Mouse (Mus musculus) mouse embryonic stem cell (cell line): ENCODE data around the gene Nmur1.
"Not testable (repeated sequence)": the region's sequence is repeated elsewhere in the genome, so short reads cannot be mapped to it uniquely, and the experiment has no call there.

Source experiments
- in situ Hi-C, 2 experiments: fragments of 300-500 bp; cut with MboI; formaldehyde crosslinking; loops; 1 replicate in 1 of 2; 3 replicates in 1 of 2; pipeline ENCODE4 v1.14.3; 2019 to 2020; ENCODE audit warnings: low sequenced_read_pairs in 2 of 2, low pct_unique_long_range_greater_than_20kb in 1 of 2, mixed read lengths in 1 of 2; ENCODE audit not compliant: unreplicated experiment in 1 of 2

Nmur1 gene

GRCm38 (mm10) chr1:86346851-86347715 lies 78.9 kb downstream of the Nmur1 start:
- in situ Hi-C loops, result no loop called here

GRCm38 (mm10) chr1:86345956-86346355 lies 80.1 kb downstream of the Nmur1 start:
- in situ Hi-C loops, result no loop called here

DNA sequence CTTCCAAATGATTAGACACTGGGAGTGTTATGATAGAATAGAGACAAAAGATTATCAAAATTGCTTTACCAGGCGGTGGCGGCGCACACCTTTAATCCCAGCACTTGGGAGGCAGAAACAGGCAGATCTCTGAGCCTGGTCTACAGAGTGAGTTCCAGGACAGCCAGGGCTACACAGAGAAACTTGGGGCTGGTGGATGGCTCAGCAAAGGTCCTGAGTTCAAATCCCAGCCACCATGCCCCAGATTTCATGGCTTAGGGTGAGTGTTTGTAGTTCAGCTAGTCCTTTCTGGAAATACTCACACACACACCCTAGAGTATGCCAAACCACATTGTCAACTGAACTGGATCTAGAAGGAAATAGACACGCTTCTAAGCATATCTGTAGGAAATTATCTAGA lies 81.0 kb downstream of the Nmur1 start:
- in situ Hi-C loops, result no loop called here

DNA sequence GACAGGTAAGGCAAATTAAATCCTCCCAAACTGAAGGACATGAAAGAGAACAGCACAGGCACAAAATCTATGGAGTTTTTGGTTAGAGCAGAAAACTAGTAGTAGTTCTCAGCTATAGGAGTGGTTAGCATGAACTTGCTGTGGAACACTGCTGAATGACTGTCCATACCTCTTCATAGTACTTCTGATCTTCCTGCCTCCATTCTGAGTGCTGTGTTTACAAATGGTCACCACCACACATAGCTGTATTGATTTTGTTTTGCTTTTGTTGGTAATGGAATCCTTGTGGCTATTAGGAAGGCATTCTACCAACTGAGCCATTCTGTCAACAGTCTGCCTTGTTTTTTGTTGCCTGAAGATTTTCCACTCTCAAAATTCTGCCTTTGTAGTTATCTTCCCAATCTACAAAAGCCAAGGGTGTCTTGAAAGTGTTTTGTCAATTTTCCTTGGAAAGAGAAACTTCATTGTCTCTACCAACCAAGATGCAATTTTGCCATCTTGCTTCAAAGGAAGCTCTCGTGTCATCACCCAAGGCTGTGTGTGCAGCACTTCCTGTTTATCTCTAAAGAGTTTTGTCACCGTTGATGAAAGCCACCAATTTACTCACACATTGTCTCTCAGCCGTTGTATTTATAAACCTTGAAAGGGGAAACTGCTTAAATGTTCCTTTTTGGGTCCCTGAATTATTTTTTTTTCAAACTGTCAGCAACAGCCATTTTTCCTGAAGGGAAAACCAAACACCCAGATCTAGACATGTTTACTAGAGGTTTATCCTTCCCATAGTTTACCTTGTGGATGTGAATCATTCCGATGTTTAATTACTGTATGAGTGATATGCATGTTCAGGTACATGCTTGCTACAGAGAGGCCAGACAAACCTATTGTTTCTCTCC lies 81.8 kb downstream of the Nmur1 start:
- in situ Hi-C loops, result no loop called here

DNA sequence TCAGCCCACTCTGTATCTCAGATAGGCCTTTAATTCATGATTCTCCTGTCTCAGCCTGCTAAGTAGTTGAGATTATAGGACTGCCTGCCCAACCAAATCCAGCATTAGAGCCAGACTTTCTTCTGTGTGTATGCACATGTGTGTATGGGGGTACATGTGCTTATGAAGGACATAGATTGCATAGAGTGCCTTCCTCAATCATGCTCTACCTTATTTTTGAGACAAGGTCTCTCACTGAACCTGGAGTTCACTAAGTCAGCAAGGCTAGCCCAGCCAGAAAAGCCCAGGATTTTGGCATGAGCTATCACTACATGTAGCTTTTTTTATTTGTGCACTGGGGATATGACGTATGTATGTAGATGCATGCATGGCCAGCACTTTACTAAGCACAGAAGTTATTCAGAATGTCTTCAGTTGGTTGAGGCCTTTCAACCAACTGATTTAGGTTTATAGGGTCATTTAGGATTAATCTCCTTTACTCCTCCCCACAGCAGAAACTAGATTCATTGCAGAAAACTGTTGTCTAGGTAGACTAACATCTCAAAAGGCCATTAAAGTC lies 82.9 kb downstream of the Nmur1 start:
- in situ Hi-C loops, result no loop called here

DNA sequence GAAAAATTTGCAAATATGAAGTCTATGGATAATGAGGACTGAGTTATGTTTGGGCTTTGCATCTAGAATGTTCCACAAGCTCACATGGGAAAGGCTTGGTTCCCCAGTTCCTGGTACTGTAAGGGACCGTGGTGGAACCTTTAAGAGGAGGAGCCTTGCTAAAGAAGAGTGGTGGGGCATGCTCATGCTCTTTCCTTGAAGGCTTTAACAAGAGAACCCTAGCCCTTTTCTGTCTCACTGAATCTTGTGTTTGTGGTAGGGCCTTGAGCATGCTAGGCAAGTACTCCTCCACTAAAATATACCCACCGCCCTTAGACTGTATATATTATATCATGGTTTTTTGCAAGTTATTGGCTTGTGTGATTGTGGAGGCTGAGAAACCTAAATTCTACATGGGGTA lies 83.7 kb downstream of the Nmur1 start:
- in situ Hi-C loops, result no loop called here

GRCm38 (mm10) chr1:86341096-86341495 lies 84.9 kb downstream of the Nmur1 start:
- in situ Hi-C loops, result not testable (repeated sequence)

DNA sequence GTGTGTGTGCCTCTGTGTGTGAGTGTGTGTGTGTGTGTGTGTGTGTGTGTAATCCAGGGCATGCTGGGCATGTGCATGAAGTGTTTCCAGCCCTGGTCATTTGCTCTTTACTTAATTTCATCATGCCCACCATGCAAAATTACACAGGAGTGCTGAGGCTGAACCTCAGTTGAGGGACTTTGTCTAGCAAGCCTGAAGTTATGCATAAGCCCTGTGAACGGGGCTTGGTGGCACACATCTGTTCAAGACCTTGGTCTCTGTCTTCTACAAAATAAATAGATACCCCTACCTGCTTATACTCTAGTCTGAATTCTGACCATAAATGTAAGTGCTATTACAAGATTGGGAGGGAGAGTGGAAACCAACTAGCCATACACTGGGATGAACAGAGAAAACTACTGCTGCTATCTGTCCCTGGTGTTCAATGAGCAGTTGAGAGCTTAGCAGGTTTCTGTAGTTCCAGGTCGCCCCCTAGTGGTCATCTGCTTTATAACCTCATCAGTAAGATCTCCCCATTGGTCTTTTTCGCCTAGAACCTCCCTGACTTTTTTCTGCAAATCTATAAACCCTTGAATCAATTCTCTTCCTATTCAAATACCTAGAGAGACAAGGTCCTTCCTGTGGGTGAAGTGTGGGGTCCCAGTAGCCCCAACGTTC lies 86.7 kb downstream of the Nmur1 start:
- in situ Hi-C loops, result loop anchor here (5.0 to 10.0 kb wide), 2 partner anchors 124 to 157 kb away; no protein-coding TSS in a partner anchor

GRCm38 (mm10) chr1:86336330-86336729 lies 89.7 kb downstream of the Nmur1 start:
- in situ Hi-C loops, result loop anchor here (5.0 to 10.0 kb wide), 2 partner anchors 122 to 154 kb away; no protein-coding TSS in a partner anchor
